Mouse (Mus musculus) heart, embryonic 11.5 days (tissue): ENCODE data around the gene Ptpn7. TPM values are rescaled to one million over a fixed set of nuclear protein-coding genes. Genes with fewer than 3 reads are reported as not detected.
"Not testable (repeated sequence)": the region's sequence is repeated elsewhere in the genome, so short reads cannot be mapped to it uniquely, and the experiment has no call there.

ENCODE experiments used
- ATAC-seq: fragments of 200-750 bp; cut with Nextera tagmentation; replicated peaks from 2 replicates; pipeline ENCODE4 v1.8.0; 2017; ENCODE audit warnings: moderate library complexity; ENCODE audit not compliant: insufficient number of reproducible peaks, low FRiP score, low TSS enrichment
- H3K27ac ChIP-seq: fragments of 300-500 bp; sonication (generic); 2 replicates; pipeline ENCODE4 v1.5.1; 2014; ENCODE audit warnings: mild to moderate bottlenecking, low read depth, low read length
- H3K27me3 ChIP-seq: fragments of 300-500 bp; sonication (generic); 2 replicates; pipeline ENCODE4 v1.6.1; 2014; ENCODE audit warnings: mild to moderate bottlenecking, low read length, mixed read lengths; ENCODE audit not compliant: control insufficient read depth, insufficient read depth
- H3K36me3 ChIP-seq: fragments of 300-500 bp; sonication (generic); 2 replicates; pipeline ENCODE4 v1.6.1; 2014; ENCODE audit warnings: mild to moderate bottlenecking, low read length, moderate library complexity, mixed read lengths; ENCODE audit not compliant: control insufficient read depth, insufficient read depth
- H3K4me1 ChIP-seq: fragments of 300-500 bp; sonication (generic); 2 replicates; pipeline ENCODE4 v1.6.1; 2014; ENCODE audit warnings: low read length; ENCODE audit not compliant: control insufficient read depth, insufficient read depth
- H3K4me2 ChIP-seq: fragments of 300-500 bp; sonication (generic); 2 replicates; pipeline ENCODE4 v1.6.1; 2014; ENCODE audit warnings: mild to moderate bottlenecking, moderate library complexity
- H3K4me3 ChIP-seq: fragments of 300-500 bp; sonication (generic); 2 replicates; pipeline ENCODE4 v1.5.1; 2014; ENCODE audit warnings: low read depth, low read length
- H3K9ac ChIP-seq: fragments of 300-500 bp; sonication (generic); 2 replicates; pipeline ENCODE4 v1.6.1; 2014; ENCODE audit warnings: mild to moderate bottlenecking, low read depth, low read length, moderate library complexity
- H3K9me3 ChIP-seq: fragments of 300-500 bp; sonication (generic); replicated peaks from 2 replicates; pipeline ENCODE4 v1.6.1; 2016; ENCODE audit warnings: low read length; ENCODE audit not compliant: control insufficient read depth
- WGBS: fragments of 180-500 bp; shearing (Covaris S2); extraction: QIAGEN DNeasy Blood & Tissue Kit; methylation state at CpG from one replicate; pipeline ENCODE4 v1.1.7; 2014; ENCODE audit not compliant: insufficient replicate concordance; 5-methylcytosine and 5-hydroxymethylcytosine counted together
- polyA plus RNA-seq: library from polyadenylated mRNA; unstranded; fragments of >200 nt; fragmentation: Nextera tagmentation; extraction: Ambion mirVana; gene quantifications from 2 replicates; pipeline ENCODE4 v1.2.1, GENCODE M21; 2014

The Ptpn7 gene
- polyA plus RNA-seq, 1 experiment from 2014 or later: 2.0 TPM

DNA sequence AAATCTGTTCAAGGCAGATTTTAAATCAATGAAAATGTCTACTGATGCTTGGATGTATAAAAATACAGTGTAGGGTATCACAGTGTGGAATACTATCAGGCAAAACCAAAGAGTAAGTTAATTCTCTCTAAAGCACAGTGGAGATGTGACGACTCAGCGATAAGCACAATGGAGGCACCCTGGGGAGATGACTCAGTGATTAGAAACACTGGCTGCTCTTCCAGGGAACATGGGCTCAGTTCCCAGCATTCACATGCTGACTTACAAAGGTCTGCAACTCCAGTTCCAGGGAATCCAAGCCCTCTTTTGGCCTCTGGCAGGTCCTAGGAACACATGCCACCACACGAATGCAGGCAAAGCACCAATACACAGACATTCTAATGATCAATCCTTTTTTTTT, 55.7 kb downstream of the Ptpn7 start:
- no peak overlapping the region for H3K4me2 ChIP-seq
- peaks cover 27% of the 10 kb centered on the region for H3K27me3 ChIP-seq
- H3K9ac ChIP-seq: no peak overlapping the region
- H3K27ac ChIP-seq: no peak overlapping the region
- H3K4me1 ChIP-seq: peaks cover under 1% of the 10 kb centered on the region; the same call in 1 of the 2 replicates
- H3K36me3 ChIP-seq: no peaks in the 10 kb centered on the region
- 21% methylated on average over 3 of the region's 3 CpGs for WGBS
- no peak overlapping the region for H3K4me3 ChIP-seq
- no peak for ATAC-seq
- H3K9me3 ChIP-seq: no peaks in the 10 kb centered on the region

DNA sequence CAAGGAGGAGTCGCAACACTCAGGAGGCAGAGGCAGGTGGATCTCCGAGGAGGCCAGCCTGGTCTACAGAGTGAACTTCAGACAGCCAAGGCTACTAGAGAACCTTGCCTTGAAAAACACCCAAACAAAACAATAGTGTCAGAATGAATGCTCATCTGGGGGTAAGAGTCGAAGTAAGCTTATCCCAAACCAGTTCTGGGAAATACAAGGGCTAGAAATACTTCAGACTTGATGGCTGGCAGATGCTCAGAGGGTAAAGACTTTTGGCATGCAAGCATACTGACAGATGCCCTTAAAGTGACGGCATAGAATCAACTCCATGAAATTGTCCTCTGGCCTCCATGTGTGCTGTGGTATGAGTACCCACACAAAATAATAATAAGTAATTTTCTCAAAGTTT, 56.7 kb downstream of the Ptpn7 start:
- Histone ChIP-seq H3K4me2 (no peak overlapping the region), H3K27me3 (peaks cover 27% of the 10 kb centered on the region), H3K27ac (no peak overlapping the region), H3K9ac (no peak overlapping the region), H3K36me3 (no peaks in the 10 kb centered on the region), H3K9me3 (no peaks in the 10 kb centered on the region), H3K4me1 (no peaks in the 10 kb centered on the region), H3K4me3 (no peak overlapping the region)
- ATAC-seq: no peak
- WGBS: 87% methylated on average over 4 of the region's 4 CpGs

GRCm38 (mm10) chr1:135194335-135194734, 61.8 kb downstream of the Ptpn7 start:
- not testable (repeated sequence) for H3K36me3 ChIP-seq, H3K9ac ChIP-seq, H3K4me2 ChIP-seq, H3K4me1 ChIP-seq, H3K4me3 ChIP-seq, H3K27ac ChIP-seq, H3K9me3 ChIP-seq, ATAC-seq
- peaks cover 12% of the 10 kb centered on the region; the same call in 1 of the 2 replicates for H3K27me3 ChIP-seq
- 69% methylated on average over 5 of the region's 5 CpGs for WGBS

Other genes with a start within 250 kb of the Ptpn7 start
- 23.2 and 26.7 TPM in 2 replicates for gene Ppp1r12b, start 176.8 kb upstream of the Ptpn7 start, polyA plus RNA-seq
- 48.0 and 48.6 TPM in 2 replicates for gene Ube2t, start 170.1 kb upstream of the Ptpn7 start, polyA plus RNA-seq
- 1.0 and 1.4 TPM in 2 replicates for gene Lgr6, start 27.4 kb upstream of the Ptpn7 start, polyA plus RNA-seq
- gene Arl8a, start 14.1 kb downstream of the Ptpn7 start, polyA plus RNA-seq: 27.7 and 29.7 TPM in 2 replicates
- not detected in 2 replicates for gene Gpr37l1, start 35.0 kb downstream of the Ptpn7 start, polyA plus RNA-seq
- gene Elf3, start 125.9 kb downstream of the Ptpn7 start, polyA plus RNA-seq: 1.0 and 1.3 TPM in 2 replicates
- 64.4 and 65.2 TPM in 2 replicates for gene Rnpep, start 151.4 kb downstream of the Ptpn7 start, polyA plus RNA-seq
- gene Timm17a, start 181.1 kb downstream of the Ptpn7 start, polyA plus RNA-seq: 333 and 344 TPM in 2 replicates
- gene Lmod1, start 192.1 kb downstream of the Ptpn7 start, polyA plus RNA-seq: 1.5 and 2.0 TPM in 2 replicates
- gene Shisa4, start 242.5 kb downstream of the Ptpn7 start, polyA plus RNA-seq: 25.6 and 27.0 TPM in 2 replicates